In genomic region chr2:48473102-48473501, GRCm38 (mm10) we compare ENCODE assay signal across 21 mouse cellular contexts.
DNase-seq lines count a peak whose midpoint lies in the region; ATAC-seq lines count a peak whose summit lies in the region.
"Had no signal": no experiment of that assay in that cellular context is flagged by ENCODE, and none has a peak within 500 bp of the region (broad histone marks: within the 10 kb centered on the region; RNA-seq: fewer than 3 reads in every experiment).

No protein-coding gene starts in this region.

- no peaks in the 10 kb centered on the region for H3K27me3 ChIP-seq in limb, embryonic 10.5 days (ENCODE audit: low read depth, poor library complexity, severe bottlenecking)
- H3K27me3 ChIP-seq: CH12.LX; forebrain, embryonic 15.5 days; hindbrain, embryonic 12.5 days; limb, embryonic 13.5 days; liver, embryonic 13.5 days had no signal

- peak; percentile 84 for DNase-seq in 416B (ENCODE audit: low read depth)
- peak; percentile 83 for DNase-seq in CD4-positive helper T cell, adult 2 months (ENCODE audit: low read depth, low spot score)
- no peak for DNase-seq in limb, embryonic 10.5 days (ENCODE audit: low spot score)
- no peak for DNase-seq in adrenal gland, postnatal 10 days
- no peak for DNase-seq in urinary bladder, adult 18-20 months (ENCODE audit: low spot score in 2 of 2)
- DNase-seq: adrenal gland, postnatal 14 days; cerebellum, adult 8-10 months; cerebellum, postnatal 36 days; gastrocnemius, postnatal 10 days; kidney, postnatal 25 days; layer of hippocampus, postnatal 36 days; liver, embryonic 13.5 days; lung, embryonic 14.5 days; midbrain, embryonic 14.5 days had no signal

- peak; percentile 73 for ATAC-seq in monocyte, adult 5-6 weeks (replicated peaks; ENCODE audit: insufficient number of reproducible peaks, low FRiP score, low TSS enrichment, poor library complexity, severe bottlenecking)
- ATAC-seq: forebrain, embryonic 15.5 days; intestine, embryonic 16.5 days had no signal

- no peaks in the 10 kb centered on the region for H3K9me3 ChIP-seq in limb, embryonic 10.5 days (replicated peaks)
- H3K9me3 ChIP-seq: forebrain, embryonic 15.5 days; hindbrain, embryonic 12.5 days; limb, embryonic 13.5 days; liver, embryonic 13.5 days had no signal

- H3K4me1 ChIP-seq in brown adipose tissue, adult 24 weeks (ENCODE audit: control insufficient read depth, insufficient read depth, insufficient read length, low read length): peaks cover 14% of the 10 kb centered on the region
- H3K4me1 ChIP-seq in limb, embryonic 10.5 days: no peaks in the 10 kb centered on the region
- H3K4me1 ChIP-seq: hindbrain, embryonic 12.5 days; liver, embryonic 13.5 days had no signal

- H3K27ac ChIP-seq in brown adipose tissue, adult 24 weeks (replicated peaks; ENCODE audit: low read depth, low read length): peak overlapping the region; percentile 18
- H3K27ac ChIP-seq in limb, embryonic 10.5 days: no peak overlapping the region
- H3K27ac ChIP-seq: forebrain, embryonic 15.5 days; hindbrain, embryonic 12.5 days; limb, embryonic 13.5 days; liver, embryonic 13.5 days had no signal

- no peaks in the 10 kb centered on the region for H3K36me3 ChIP-seq in limb, embryonic 10.5 days
- H3K36me3 ChIP-seq: forebrain, embryonic 15.5 days; hindbrain, embryonic 12.5 days; limb, embryonic 13.5 days; liver, embryonic 13.5 days had no signal

- WGBS in limb, embryonic 10.5 days: 67% methylated on average over 3 of the region's 3 CpGs

- H3K4me3 ChIP-seq in brown adipose tissue, adult 24 weeks (ENCODE audit: insufficient read depth, low read depth, low read length): no peak overlapping the region
- H3K4me3 ChIP-seq in limb, embryonic 10.5 days: no peak overlapping the region
- H3K4me3 ChIP-seq: forebrain, embryonic 15.5 days; hindbrain, embryonic 12.5 days; limb, embryonic 13.5 days; liver, embryonic 13.5 days had no signal

Comparison
In these comparisons a context has a peak if more than half of its experiments do, and no peak if none do; other contexts are left out.
1. DNase-seq: peak in 416B (single experiment) and CD4-positive helper T cell, adult 2 months (single experiment); none in limb, embryonic 10.5 days (single experiment), adrenal gland, postnatal 10 days (single experiment) and urinary bladder, adult 18-20 months (0 of 2).